Mouse (Mus musculus): ENCODE measurements at regions not wholly inside any gene's neighbourhood (a gene's known extent, or its start where the extent isn't known, plus 50 kb on each side); places are given as distances from the start of the nearest gene placed in this dataset.

GRCm38 (mm10) chr13:111950042-111950441 lies 141.2 kb upstream of the Map3k1 start:
- TF ChIP-seq CTCF (IDR thresholded peaks at IDR 0.05; ENCODE audit: control insufficient read depth, insufficient read depth, insufficient replicate concordance, low read depth, low read length) (no peak), POLR2A (IDR thresholded peaks at IDR 0.05; ENCODE audit: control insufficient read depth, low read depth, low read length) (no peak)
